Mouse (Mus musculus): Measurements from ENCODE around the gene Sh3bp5. TPM values are rescaled to one million over a fixed set of nuclear protein-coding genes. Genes with fewer than 3 reads are reported as not detected.

Gene Sh3bp5
- polyA plus RNA-seq, 1 experiment from 2014 or later, result 9.9 TPM

GRCm38 (mm10) chr14:31395629-31396199 is 40.2 kb downstream of the Sh3bp5 start:
- H3K27me3 ChIP-seq (ENCODE audit: control insufficient read depth, insufficient read depth, low read length), result no peaks in the 10 kb centered on the region
- DNase-seq (ENCODE audit: low spot score), result no peak

DNA sequence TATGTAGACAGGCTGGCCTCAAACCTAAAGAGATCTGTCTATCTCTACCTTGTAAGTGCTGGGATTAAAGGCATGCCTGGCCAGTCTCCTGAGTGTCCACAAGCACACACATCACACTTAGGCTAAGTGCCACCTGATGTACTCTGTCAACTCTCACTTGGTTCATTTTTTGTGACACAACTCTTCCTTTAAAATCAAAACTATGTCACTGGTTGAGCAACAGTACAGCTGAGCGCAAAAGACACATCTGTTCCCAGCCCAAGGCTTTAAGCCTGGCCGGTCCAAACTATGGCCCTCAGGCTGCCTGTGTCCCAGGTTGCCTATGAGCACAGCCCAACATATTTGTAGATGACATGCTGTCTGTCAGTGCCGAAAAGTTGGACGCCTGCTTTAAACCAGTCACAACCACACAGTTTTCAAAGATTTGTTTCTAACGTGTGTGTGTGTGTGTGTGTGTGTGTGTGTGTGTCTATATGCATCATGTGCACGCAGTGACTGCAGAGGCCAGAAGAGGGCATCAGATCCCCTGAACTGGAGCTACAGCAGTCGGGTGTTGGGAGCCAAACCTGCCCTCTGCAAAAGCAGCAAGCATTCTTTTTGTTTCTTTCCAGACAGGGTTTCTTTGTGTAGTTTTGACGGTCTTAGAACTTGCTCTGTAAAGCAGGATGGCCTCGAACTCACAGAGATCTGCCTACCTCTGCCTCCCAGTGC is 40.9 kb downstream of the Sh3bp5 start:
- WGBS, result 94% methylated on average over 9 of the region's 9 CpGs
- no peaks in the 10 kb centered on the region for H3K9me3 ChIP-seq (ENCODE audit: control insufficient read depth, low read length)
- no peak overlapping the region for H3K9ac ChIP-seq (ENCODE audit: low read length)
- no peak for DNase-seq (ENCODE audit: low spot score)
- no peak overlapping the region for H3K4me3 ChIP-seq (ENCODE audit: low read depth, low read length)
- H3K4me2 ChIP-seq (replicated peaks; ENCODE audit: low read depth), result no peak overlapping the region
- no peak for ATAC-seq (ENCODE audit: low FRiP score, low TSS enrichment)
- H3K27ac ChIP-seq (replicated peaks), result no peak overlapping the region
- TF ChIP-seq EP300 (optimal IDR thresholded peaks at IDR 0.05) (no peak), CTCF (IDR thresholded peaks at IDR 0.05; ENCODE audit: low read depth) (peak; percentile 32; the same call in 1 of the 2 replicates)
- H3K36me3 ChIP-seq (ENCODE audit: control insufficient read depth, insufficient read depth, low read length), result no peaks in the 10 kb centered on the region
- no peaks in the 10 kb centered on the region for H3K4me1 ChIP-seq (replicated peaks; ENCODE audit: control insufficient read depth, insufficient read depth)
- H3K27me3 ChIP-seq (ENCODE audit: control insufficient read depth, insufficient read depth, low read length), result no peaks in the 10 kb centered on the region

More at GRCm38 (mm10) chr14:31395629-31396199, 40.2 kb downstream of the Sh3bp5 start:
- no peak overlapping the region for H3K4me3 ChIP-seq (ENCODE audit: low read depth, low read length)
- TF ChIP-seq CTCF (IDR thresholded peaks at IDR 0.05; ENCODE audit: low read depth) (no peak), EP300 (optimal IDR thresholded peaks at IDR 0.05) (no peak)
- no peak overlapping the region for H3K4me2 ChIP-seq (replicated peaks; ENCODE audit: low read depth)
- H3K27ac ChIP-seq (replicated peaks), result no peak overlapping the region
- 92% methylated on average over 7 of the region's 7 CpGs for WGBS
- H3K9ac ChIP-seq (ENCODE audit: low read length), result no peak overlapping the region
- H3K9me3 ChIP-seq (ENCODE audit: control insufficient read depth, low read length), result no peaks in the 10 kb centered on the region
- H3K4me1 ChIP-seq (replicated peaks; ENCODE audit: control insufficient read depth, insufficient read depth), result no peaks in the 10 kb centered on the region
- no peak for ATAC-seq (ENCODE audit: low FRiP score, low TSS enrichment)
- no peaks in the 10 kb centered on the region for H3K36me3 ChIP-seq (ENCODE audit: control insufficient read depth, insufficient read depth, low read length)

GRCm38 (mm10) chr14:31393936-31394630 is 41.8 kb downstream of the Sh3bp5 start:
- Histone ChIP-seq H3K4me3 (ENCODE audit: low read depth, low read length) (no peak overlapping the region), H3K9ac (ENCODE audit: low read length) (no peak overlapping the region), H3K27ac (replicated peaks) (no peak overlapping the region), H3K4me2 (replicated peaks; ENCODE audit: low read depth) (no peak overlapping the region), H3K9me3 (ENCODE audit: control insufficient read depth, low read length) (no peaks in the 10 kb centered on the region), H3K36me3 (ENCODE audit: control insufficient read depth, insufficient read depth, low read length) (no peaks in the 10 kb centered on the region), H3K27me3 (ENCODE audit: control insufficient read depth, insufficient read depth, low read length) (no peaks in the 10 kb centered on the region), H3K4me1 (replicated peaks; ENCODE audit: control insufficient read depth, insufficient read depth) (no peaks in the 10 kb centered on the region)
- no peak for TF ChIP-seq CTCF (IDR thresholded peaks at IDR 0.05; ENCODE audit: low read depth)
- no peak for TF ChIP-seq EP300 (optimal IDR thresholded peaks at IDR 0.05)
- ATAC-seq (ENCODE audit: low FRiP score, low TSS enrichment), result no peak
- no peak for DNase-seq (ENCODE audit: low spot score)
- 73% methylated on average over 7 of the region's 7 CpGs for WGBS

DNA sequence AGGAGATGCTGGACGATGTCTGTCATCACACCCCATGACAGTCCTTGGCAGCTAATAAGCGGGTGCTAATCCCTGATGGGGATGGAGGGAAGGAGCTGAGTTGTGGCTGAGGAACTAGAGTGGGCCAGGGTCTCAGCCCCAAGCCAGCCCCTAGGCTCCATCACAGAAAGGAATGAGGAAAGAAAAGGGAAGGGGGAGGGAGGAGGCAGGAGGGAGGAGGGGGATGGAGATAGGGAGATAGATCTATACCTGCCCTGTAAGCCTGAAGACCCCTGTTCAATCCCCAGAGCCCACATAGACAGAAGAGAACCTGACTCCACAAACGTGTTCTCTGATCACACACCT is 42.4 kb downstream of the Sh3bp5 start:
- 81% methylated on average over 3 of the region's 3 CpGs for WGBS

DNA sequence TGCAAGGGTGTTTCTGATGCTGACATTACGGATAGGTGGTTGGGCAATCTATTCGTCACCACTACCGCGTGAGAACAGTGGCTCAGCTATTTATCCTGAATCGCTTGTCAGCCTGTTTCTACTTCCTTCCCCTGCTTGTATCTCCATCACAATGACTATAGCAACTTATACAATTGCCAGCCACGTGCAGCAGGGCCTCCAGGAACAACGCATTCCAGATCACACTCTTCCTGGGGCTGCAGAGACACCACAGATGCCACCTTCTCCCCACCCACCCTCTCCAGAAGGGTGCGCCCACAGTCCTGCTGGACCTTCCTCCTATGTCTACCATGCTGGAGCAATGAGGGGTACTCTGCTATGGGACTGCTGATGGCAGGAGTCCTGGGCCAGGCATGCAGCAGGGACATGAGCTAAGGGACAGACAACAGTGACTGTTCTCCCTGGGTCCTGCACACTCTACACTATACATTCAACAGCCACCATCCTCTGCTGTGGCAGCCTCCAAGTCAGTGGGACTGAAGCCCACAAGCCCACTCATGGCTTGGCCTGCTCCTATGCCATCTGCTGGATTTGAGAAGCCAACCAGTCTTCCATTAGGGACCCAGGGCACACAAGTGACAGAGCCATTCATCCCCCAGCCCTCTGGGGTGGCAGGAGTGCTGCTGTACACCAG is 42.9 kb downstream of the Sh3bp5 start:
- H3K9ac ChIP-seq (ENCODE audit: low read length), result no peak overlapping the region
- ATAC-seq (ENCODE audit: low FRiP score, low TSS enrichment) (no peak), DNase-seq (ENCODE audit: low spot score) (no peak)
- no peaks in the 10 kb centered on the region for H3K4me1 ChIP-seq (replicated peaks; ENCODE audit: control insufficient read depth, insufficient read depth)
- no peaks in the 10 kb centered on the region for H3K36me3 ChIP-seq (ENCODE audit: control insufficient read depth, insufficient read depth, low read length)
- no peak overlapping the region for H3K27ac ChIP-seq (replicated peaks)
- no peaks in the 10 kb centered on the region for H3K9me3 ChIP-seq (ENCODE audit: control insufficient read depth, low read length)
- H3K4me2 ChIP-seq (replicated peaks; ENCODE audit: low read depth), result no peak overlapping the region
- no peaks in the 10 kb centered on the region for H3K27me3 ChIP-seq (ENCODE audit: control insufficient read depth, insufficient read depth, low read length)
- 60% methylated on average over 8 of the region's 8 CpGs for WGBS
- no peak overlapping the region for H3K4me3 ChIP-seq (ENCODE audit: low read depth, low read length)
- TF ChIP-seq CTCF (IDR thresholded peaks at IDR 0.05; ENCODE audit: low read depth), result no peak
- TF ChIP-seq EP300 (optimal IDR thresholded peaks at IDR 0.05), result no peak

More for the DNA sequence above, 42.4 kb downstream of the Sh3bp5 start:
- no peak overlapping the region for H3K9ac ChIP-seq (ENCODE audit: low read length)
- no peaks in the 10 kb centered on the region for H3K4me1 ChIP-seq (replicated peaks; ENCODE audit: control insufficient read depth, insufficient read depth)
- ATAC-seq (ENCODE audit: low FRiP score, low TSS enrichment) (no peak), DNase-seq (ENCODE audit: low spot score) (no peak)
- H3K27ac ChIP-seq (replicated peaks), result no peak overlapping the region
- H3K9me3 ChIP-seq (ENCODE audit: control insufficient read depth, low read length), result no peaks in the 10 kb centered on the region
- no peaks in the 10 kb centered on the region for H3K36me3 ChIP-seq (ENCODE audit: control insufficient read depth, insufficient read depth, low read length)
- H3K4me2 ChIP-seq (replicated peaks; ENCODE audit: low read depth), result no peak overlapping the region
- TF ChIP-seq EP300 (optimal IDR thresholded peaks at IDR 0.05) (no peak), CTCF (IDR thresholded peaks at IDR 0.05; ENCODE audit: low read depth) (no peak)
- H3K4me3 ChIP-seq (ENCODE audit: low read depth, low read length), result no peak overlapping the region
- no peaks in the 10 kb centered on the region for H3K27me3 ChIP-seq (ENCODE audit: control insufficient read depth, insufficient read depth, low read length)
